Mouse (Mus musculus) lung, postnatal 10 days (tissue): ENCODE data around the gene H2al1g.
"Not testable (repeated sequence)": the region's sequence is repeated elsewhere in the genome, so short reads cannot be mapped to it uniquely, and the experiment has no call there.

Source experiments
- DNase-seq: peaks from one replicate; pipeline ENCODE4 v3.0.0; 2021

Gene H2al1g

GRCm38 (mm10) chrX:11317956-11318355 is at the start of gene H2al1g:
Gene H2al1g (plus strand): TSS chrX:11318256.
- DNase-seq: not testable (repeated sequence)

- no peak for DNase-seq
Observed at GRCm38 (mm10) chrX:11269074-11269473, 49.0 kb upstream of the H2al1g start.

GRCm38 (mm10) chrX:11273190-11273589 is 44.9 kb upstream of the H2al1g start:
- DNase-seq: no peak

GRCm38 (mm10) chrX:11277083-11277482 is 41.0 kb upstream of the H2al1g start:
- no peak for DNase-seq

GRCm38 (mm10) chrX:11280741-11281140 is 37.3 kb upstream of the H2al1g start:
- DNase-seq: no peak

- peak; percentile 63 for DNase-seq
Observed at GRCm38 (mm10) chrX:11288306-11288882, 29.7 kb upstream of the H2al1g start.

GRCm38 (mm10) chrX:11289244-11289643 is 28.8 kb upstream of the H2al1g start:
- no peak for DNase-seq

- DNase-seq: not testable (repeated sequence)
Observed at GRCm38 (mm10) chrX:11298957-11299356, 19.1 kb upstream of the H2al1g start, which contains the start of gene H2al1a. Gene H2al1a (plus strand): TSS chrX:11299257.

- DNase-seq: not testable (repeated sequence)
Observed at GRCm38 (mm10) chrX:11302132-11302531, 15.9 kb upstream of the H2al1g start, which contains the start of gene H2al1b. Gene H2al1b (plus strand): TSS chrX:11302432.

GRCm38 (mm10) chrX:11305355-11305754 is 12.7 kb upstream of the H2al1g start, which contains the start of gene H2al1c:
Gene H2al1c (plus strand): TSS chrX:11305655.
- not testable (repeated sequence) for DNase-seq

- not testable (repeated sequence) for DNase-seq
Observed at GRCm38 (mm10) chrX:11308524-11308923, 9.5 kb upstream of the H2al1g start, which contains the start of gene H2al1d. Gene H2al1d (plus strand): TSS chrX:11308824.

- not testable (repeated sequence) for DNase-seq
Observed at GRCm38 (mm10) chrX:11311634-11312033, 6.4 kb upstream of the H2al1g start, which contains the start of gene H2al1e. Gene H2al1e (plus strand): TSS chrX:11311934.

GRCm38 (mm10) chrX:11314858-11315257 is 3.2 kb upstream of the H2al1g start, which contains the start of gene H2al1f:
Gene H2al1f (plus strand): TSS chrX:11315158.
- DNase-seq: not testable (repeated sequence)

- not testable (repeated sequence) for DNase-seq
Observed at GRCm38 (mm10) chrX:11321192-11321591, 3.1 kb downstream of the H2al1g start, which contains the start of gene H2al1h. Gene H2al1h (plus strand): TSS chrX:11321492.

GRCm38 (mm10) chrX:11324359-11324758 is 6.3 kb downstream of the H2al1g start, which contains the start of gene H2al1i:
Gene H2al1i (plus strand): TSS chrX:11324659.
- DNase-seq: not testable (repeated sequence)

- not testable (repeated sequence) for DNase-seq
Observed at GRCm38 (mm10) chrX:11327522-11327921, 9.5 kb downstream of the H2al1g start, which contains the start of gene H2al1j. Gene H2al1j (plus strand): TSS chrX:11327822.

GRCm38 (mm10) chrX:11345762-11346161 is 27.7 kb downstream of the H2al1g start:
- DNase-seq: peak; percentile 14

GRCm38 (mm10) chrX:11346756-11347155 is 28.7 kb downstream of the H2al1g start:
- no peak for DNase-seq

GRCm38 (mm10) chrX:11360823-11361222 is 42.8 kb downstream of the H2al1g start:
- DNase-seq: no peak

GRCm38 (mm10) chrX:11361261-11361660 is 43.2 kb downstream of the H2al1g start:
- DNase-seq: no peak

GRCm38 (mm10) chrX:11363890-11364289 is 45.8 kb downstream of the H2al1g start:
- peak; percentile 4 for DNase-seq

- no peak for DNase-seq
Observed at GRCm38 (mm10) chrX:11365151-11365550, 47.1 kb downstream of the H2al1g start.
